Mouse (Mus musculus) stomach, postnatal 0 days (tissue): ENCODE measurements around the gene Rabif.

Experiments used
- CTCF ChIP-seq: IDR thresholded peaks from 2 replicates; pipeline ENCODE4 v1.5.1; 2016; ENCODE audit warnings: antibody characterized with exemption, low read depth, mild to moderate bottlenecking, moderate library complexity
- EP300 ChIP-seq: optimal IDR thresholded peaks from 2 replicates; pipeline ENCODE3; 2016; ENCODE audit warnings: antibody characterized with exemption

DNA sequence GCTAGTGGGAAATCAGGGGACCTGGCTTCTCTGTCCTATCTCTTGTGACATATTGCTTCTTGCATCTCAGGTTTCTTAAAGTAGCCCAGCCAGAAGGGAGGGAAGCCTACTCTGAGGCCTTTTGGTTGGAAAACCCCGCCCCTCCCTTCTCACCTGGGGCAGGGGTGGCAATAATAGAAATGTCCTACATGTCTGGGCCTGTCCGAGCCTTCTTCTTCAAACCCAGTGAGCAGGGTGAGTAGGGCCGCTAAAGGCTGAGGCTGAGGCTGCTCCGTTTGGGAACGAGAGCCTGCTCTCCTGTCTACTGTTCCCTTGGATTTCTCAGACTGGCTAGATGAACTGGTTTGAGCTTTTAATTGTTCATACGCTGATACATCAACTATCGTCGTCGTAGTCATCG is 46.2 kb downstream of the Rabif start:
- TF ChIP-seq EP300: no peak
- TF ChIP-seq CTCF: no peak
